Mouse (Mus musculus): Measurements from ENCODE around the gene Farp1.

Gene Farp1

DNA sequence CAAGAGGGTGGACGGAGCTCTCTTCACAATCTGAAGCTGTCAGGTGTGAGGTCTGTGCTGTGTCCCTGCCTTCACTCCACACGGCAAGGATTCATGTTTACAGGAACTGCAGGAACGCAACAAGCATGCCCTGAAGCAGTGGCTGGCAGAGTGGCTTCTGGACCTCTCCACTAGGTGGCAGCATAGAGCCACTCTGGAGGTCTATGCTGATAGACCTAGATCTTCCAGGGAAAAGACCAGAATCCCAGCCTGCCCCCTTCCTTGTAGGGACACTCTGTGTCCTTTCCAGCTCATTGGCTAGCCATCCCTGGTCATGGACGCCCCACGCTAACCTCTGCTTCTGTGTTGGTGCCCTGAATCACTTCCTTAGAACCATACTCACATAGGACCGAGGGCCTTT lies 244.1 kb downstream of the Farp1 start:
- peak; percentile 92 for DNase-seq

GRCm38 (mm10) chr14:121280601-121281335 lies 245.8 kb downstream of the Farp1 start:
- DNase-seq, result peak; percentile 49

- DNase-seq, result no peak
Observed at GRCm38 (mm10) chr14:121281336-121281710, 246.3 kb downstream of the Farp1 start.

DNA sequence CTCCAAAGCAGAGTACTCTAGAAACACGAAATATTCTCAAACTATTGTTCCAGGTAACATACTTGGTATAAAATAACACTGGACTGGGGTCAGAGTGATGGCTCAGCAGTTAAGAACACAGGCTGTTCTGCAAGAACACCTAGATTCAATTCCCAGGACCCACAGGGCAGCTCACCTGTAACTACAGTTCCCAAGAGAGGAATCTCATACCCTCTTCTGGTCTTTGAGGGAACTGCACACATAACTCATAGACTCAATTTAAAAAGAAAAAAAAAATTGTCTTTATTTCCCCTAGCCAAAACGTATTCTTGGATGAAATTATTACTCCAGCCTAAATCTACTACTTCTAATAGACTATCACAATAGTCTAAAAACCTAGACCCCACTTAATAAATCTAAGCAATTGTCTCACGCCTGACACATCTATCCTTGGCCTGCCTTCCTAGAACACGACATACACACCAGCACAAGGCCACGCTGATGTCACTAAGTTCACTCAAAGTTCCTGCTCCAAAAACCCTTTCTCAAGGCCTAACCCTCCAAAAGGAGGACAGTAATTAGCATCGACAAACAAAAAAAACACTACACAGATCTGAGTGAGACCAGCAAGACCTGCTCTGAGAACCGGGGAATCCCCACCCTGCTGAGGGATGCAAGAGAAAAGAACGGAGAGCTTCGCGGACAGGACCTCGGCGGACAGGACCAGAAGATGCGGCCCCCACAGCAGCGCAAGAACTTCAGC lies 250.6 kb downstream of the Farp1 start:
- no peak for DNase-seq

DNA sequence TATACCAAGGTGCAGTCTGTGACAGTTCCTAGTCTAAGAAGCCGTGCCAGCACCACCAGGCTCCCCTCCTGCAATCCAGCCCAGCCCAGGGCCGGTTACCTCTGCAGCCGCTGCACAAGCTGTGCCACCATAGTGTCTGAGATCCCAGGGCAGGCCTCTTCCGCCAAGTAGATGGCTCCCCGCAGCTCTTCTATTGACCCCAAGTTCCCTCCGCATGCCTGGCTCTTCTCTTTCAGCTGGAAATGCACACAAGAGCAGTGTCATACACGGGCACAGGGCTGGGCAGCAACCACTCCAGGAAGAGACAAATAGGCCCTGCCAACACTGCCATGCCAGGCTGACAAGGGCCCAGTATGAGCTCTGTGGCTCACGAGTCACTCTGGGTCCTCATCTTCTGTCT lies 256.9 kb downstream of the Farp1 start:
- DNase-seq, result no peak

- no peak for DNase-seq
Observed at GRCm38 (mm10) chr14:121292391-121292790, 257.4 kb downstream of the Farp1 start.

- DNase-seq, result no peak
Observed at GRCm38 (mm10) chr14:121294484-121294883, 259.5 kb downstream of the Farp1 start.

DNA sequence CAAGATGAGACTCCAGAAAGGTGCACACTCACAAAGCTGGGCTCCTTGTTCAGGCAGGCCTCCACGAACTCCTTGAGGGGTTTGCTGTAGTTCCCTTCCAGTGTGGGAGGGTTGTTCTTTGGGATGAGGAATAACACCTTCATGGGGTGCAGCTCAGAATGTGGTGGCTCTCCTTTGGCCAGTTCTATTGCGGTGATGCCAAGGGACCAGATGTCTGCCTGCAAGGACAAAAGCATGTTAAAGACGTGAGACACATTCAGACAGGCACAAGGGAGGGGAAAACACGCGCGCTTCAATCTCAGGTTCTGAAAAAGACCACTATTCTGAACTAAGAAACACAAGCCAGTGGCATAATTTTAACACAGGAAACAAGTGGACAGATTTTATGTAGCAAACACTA lies 262.1 kb downstream of the Farp1 start:
- DNase-seq, result no peak

DNA sequence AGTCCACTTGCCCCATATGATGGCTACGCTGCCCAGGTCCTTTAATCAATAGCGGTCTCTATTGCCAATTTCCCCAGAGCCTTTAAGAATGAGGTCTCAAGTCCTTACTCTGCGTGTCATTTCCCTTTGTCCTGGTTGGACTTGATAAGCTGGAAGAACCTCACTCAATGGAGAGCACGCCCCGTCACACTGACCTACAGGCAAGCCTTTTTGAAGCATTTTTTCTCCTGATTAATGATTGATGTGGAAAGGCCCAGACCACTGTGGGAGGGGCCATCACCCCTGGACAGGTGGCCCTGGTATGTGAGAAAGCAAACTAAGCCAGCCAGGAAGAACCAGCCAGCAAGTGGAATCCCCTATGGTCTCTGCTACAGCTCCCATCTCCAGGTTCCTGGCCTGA lies 263.5 kb downstream of the Farp1 start:
- DNase-seq, result peak; percentile 67

GRCm38 (mm10) chr14:121299093-121299492 lies 264.1 kb downstream of the Farp1 start:
- DNase-seq, result no peak

GRCm38 (mm10) chr14:121304523-121304922 lies 269.5 kb downstream of the Farp1 start:
- no peak for DNase-seq

- no peak for DNase-seq
Observed at GRCm38 (mm10) chr14:121305316-121306064, 270.5 kb downstream of the Farp1 start.

DNA sequence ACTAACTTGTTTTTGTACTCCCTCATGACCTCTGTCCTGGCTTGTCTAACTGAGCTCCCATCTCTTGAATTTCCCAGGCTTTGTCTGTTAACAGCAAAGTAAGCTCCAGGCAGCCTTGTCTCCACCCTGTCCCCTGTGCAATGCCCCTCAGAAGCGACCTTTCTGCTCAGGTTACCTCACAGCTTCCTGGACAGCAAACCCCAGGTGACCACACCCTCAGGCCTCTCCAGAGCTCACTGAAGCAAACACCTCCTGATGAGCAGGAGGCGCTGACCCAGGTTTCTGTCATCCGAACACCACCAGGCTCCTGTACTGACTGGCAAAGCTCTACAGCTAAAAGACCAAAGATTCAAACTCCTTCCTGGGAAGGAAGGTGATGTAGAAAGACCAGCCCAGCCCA lies 274.9 kb downstream of the Farp1 start:
- no peak for DNase-seq

DNA sequence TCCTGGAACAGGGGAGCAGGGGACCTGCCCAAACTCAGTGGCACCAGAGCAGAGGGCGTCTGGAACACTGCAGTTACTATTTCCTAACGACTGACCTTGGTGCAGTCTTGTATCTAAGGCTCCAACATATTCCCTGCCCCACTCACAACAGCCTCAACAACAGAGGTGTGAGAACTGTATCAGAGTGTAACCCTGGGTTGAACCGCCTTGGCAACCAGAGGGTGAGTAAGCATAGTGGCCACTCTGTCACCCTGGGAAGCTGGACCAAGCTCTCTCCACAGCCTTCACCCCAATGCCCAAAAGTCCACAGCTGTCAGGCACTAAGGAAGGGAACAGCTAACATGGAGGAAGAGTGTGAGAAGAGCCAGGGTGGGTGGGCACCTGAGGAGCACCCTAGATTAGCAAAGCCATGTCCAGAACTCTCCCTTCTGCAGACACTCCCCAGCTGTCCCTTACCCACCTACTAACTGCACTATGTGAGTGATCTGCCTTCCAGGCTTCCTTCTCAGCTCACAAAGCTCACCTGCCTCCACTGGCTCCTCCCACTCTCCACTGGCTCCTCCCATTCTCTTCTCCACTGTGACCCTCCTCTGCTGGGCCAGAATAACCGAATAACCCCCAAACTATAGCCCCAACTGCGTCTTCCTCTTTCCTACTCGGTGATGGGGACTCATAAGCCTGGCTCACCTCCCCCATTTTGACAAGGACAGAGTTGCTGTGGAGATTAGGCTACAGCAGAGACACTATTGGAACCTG lies 275.5 kb downstream of the Farp1 start:
- DNase-seq, result no peak

- no peak for DNase-seq
Observed at GRCm38 (mm10) chr14:121311083-121311482, 276.1 kb downstream of the Farp1 start.

DNA sequence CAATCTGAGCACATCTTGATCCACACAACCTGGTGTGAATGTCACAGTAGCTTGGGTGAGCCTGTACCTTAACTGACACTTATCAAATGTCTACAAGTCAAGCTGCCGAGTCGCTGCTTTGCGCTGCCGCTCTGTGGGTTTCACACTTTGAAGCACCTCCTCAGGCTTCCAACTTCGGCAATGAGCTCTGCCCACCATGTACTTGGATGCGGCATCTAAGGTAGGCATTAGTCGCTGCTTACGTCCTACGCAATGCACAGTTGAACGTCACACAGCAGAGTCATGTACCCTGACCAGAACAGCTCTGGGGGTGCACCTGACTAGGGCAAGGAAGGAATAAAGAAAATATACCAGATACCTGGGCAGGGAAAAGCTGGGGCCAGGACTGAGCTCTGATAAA lies 278.3 kb downstream of the Farp1 start:
- no peak for DNase-seq

- DNase-seq, result peak; percentile 51
Observed at GRCm38 (mm10) chr14:121314934-121315333, 279.9 kb downstream of the Farp1 start.

- no peak for DNase-seq
Observed at GRCm38 (mm10) chr14:121316136-121316535, 281.1 kb downstream of the Farp1 start.

GRCm38 (mm10) chr14:121316631-121317311 lies 281.8 kb downstream of the Farp1 start:
- no peak for DNase-seq

GRCm38 (mm10) chr14:121317312-121317671 lies 282.3 kb downstream of the Farp1 start:
- DNase-seq, result no peak

- DNase-seq, result no peak
Observed at GRCm38 (mm10) chr14:121318382-121318781, 283.4 kb downstream of the Farp1 start.

DNA sequence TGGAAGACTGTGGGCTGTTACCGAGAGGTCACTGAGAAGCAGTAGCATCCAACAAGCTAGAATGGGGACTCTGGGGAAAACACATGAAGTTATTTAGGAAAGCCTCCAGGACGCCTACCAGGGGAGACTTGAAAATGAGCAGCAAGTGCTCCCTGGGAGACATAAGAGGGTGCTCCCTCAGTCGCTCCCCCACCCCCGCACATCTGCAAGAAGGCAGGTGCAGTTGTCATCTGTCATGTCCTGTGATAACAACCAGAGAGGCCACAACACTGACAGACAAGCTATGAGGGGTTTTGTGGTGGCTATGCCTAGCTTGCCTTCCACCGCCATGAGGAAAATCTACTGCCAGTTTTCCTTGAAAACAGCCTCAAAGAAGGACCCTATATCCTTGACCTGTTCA lies 287.1 kb downstream of the Farp1 start:
- no peak for DNase-seq

Measured in kidney, postnatal 10 days (tissue).